Mouse (Mus musculus): ENCODE data around the gene Relb.

Gene Relb

DNA sequence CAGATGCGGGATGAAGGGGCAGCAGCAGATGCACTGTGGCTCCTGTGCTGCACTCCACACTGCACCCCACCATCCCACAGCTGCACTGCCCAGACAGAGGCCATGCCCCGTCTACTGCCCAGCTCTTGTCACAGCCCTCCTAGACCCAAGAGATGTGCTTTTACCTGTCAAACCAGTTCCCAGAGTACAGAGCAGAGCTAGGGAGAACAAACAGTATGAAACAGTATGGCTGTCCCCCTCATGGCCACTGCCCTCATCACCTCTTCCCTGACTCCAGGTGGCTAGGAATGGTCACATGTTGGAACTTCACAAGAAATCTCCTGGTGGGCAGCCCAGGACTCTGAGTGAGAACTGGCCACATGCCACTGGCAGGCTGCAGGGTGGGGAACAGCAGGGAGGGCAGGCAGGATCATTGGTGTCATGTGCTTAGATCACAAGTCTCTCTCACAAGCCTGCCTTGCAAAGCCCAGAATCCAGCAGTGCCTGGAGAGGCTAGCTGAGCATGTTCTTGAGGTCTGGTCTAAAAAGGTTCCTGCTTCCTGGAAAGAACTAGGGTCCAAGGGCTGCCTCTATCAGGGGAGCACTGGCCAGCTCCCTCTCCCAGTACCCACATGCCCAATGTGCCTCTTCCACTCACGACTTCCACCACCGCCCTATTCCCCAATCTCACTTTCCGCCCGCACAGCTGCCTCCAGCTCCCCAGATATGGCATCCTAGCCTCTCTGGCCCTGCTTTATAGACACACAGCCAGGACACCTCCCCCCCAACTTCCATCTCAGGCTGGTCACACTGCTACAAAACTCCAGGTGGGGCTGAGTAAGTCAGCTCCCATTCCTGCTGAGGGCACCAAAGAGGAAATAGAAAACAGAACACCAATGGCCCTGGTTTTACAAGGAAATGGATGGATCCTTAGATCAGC is 71.0 kb downstream of the Relb start:
- DNase-seq (ENCODE audit: low read depth, low spot score), result no peak

DNA sequence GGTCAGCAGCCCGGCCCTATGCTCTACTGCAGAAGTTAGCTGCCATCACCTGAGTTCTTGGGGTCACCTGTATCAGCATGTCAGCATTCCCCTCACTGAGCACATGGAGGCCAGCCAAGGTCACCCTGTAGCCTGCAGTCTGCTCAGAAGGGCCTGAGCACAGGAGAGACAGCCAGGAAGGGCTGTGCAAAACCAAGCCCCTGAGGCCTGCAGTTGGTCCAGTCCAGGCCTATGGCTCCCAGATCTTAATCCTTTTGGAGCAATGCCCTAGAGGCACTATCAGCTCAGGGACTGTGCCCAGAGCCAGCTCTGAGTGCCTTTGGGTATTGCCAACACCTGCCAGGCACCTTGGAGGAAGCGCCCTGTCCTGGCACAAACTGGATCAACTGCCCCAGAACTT is 72.2 kb downstream of the Relb start:
- no peak for DNase-seq (ENCODE audit: low read depth, low spot score)
